Mouse (Mus musculus) intestine, postnatal 0 days (tissue): ENCODE measurements at regions not wholly inside any gene's neighbourhood (a gene's known extent, or its start where the extent isn't known, plus 50 kb on each side); places are given as distances from the start of the nearest gene placed in this dataset.

Source experiments
- ATAC-seq: fragments of 200-750 bp; cut with Nextera tagmentation; 2 replicates; pipeline ENCODE4 v1.8.0; 2017; ENCODE audit warnings: mild to moderate bottlenecking, moderate TSS enrichment, moderate library complexity
- H3K27ac ChIP-seq: fragments of 300-500 bp; sonication (generic); 2 replicates; pipeline ENCODE4 v1.5.1; 2014; ENCODE audit warnings: mild to moderate bottlenecking, low read depth, low read length, moderate library complexity
- H3K27me3 ChIP-seq: fragments of 300-500 bp; sonication (generic); replicated peaks from 2 replicates; pipeline ENCODE4 v1.6.1; 2014; ENCODE audit warnings: low read length, mixed read lengths; ENCODE audit not compliant: control insufficient read depth, insufficient read depth
- H3K36me3 ChIP-seq: fragments of 300-500 bp; sonication (generic); 2 replicates; pipeline ENCODE4 v1.6.1; 2014; ENCODE audit warnings: mild to moderate bottlenecking, moderate library complexity; ENCODE audit not compliant: control insufficient read depth, insufficient read depth
- H3K4me1 ChIP-seq: fragments of 300-500 bp; sonication (generic); replicated peaks from 2 replicates; pipeline ENCODE4 v1.6.1; 2014; ENCODE audit warnings: antibody characterized with exemption, low read length, mixed read lengths; ENCODE audit not compliant: control insufficient read depth, insufficient read depth
- H3K4me2 ChIP-seq: fragments of 300-500 bp; sonication (generic); replicated peaks from 2 replicates; pipeline ENCODE4 v1.6.1; 2014; ENCODE audit warnings: low read depth, mild to moderate bottlenecking, moderate library complexity
- H3K4me3 ChIP-seq: fragments of 300-500 bp; sonication (generic); 2 replicates; pipeline ENCODE4 v1.5.1; 2014; ENCODE audit warnings: low read depth, low read length
- H3K9ac ChIP-seq: fragments of 300-500 bp; sonication (generic); 2 replicates; pipeline ENCODE4 v1.6.1; 2014; ENCODE audit warnings: mild to moderate bottlenecking, low read depth, low read length
- H3K9me3 ChIP-seq: fragments of 300-500 bp; sonication (generic); 2 replicates; pipeline ENCODE4 v1.6.1; 2016; ENCODE audit warnings: mixed run types; ENCODE audit not compliant: control insufficient read depth
- CTCF ChIP-seq: sonication (generic); IDR thresholded peaks from 2 replicates; pipeline ENCODE4 v1.5.1; 2016; ENCODE audit warnings: low read depth, mild to moderate bottlenecking, control low read depth, antibody characterized with exemption, moderate library complexity
- WGBS: fragments of 180-500 bp; shearing (Covaris S2); extraction: QIAGEN DNeasy Blood & Tissue Kit; methylation state at CpG from one replicate; pipeline ENCODE4 v1.1.7; 2014; 5-methylcytosine and 5-hydroxymethylcytosine counted together

DNA sequence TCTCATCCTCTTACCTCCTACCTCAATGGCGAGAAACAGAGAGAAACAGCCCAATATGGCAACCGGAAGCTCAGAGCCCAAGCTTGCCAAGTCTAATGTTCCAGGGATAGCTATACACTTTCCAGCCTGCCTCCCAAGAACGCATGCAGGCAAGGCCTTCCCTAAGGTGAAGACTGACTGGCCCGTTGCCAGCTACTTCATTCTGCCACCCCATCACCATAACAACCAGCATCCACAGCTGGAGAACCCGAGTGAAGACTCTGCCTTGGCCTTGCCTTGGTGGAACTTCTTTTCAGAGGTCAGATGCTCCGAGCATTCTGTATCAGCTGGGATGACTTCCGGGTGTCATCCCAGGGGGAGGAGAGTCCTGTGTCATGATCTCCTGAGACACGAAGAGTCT is 130.6 kb downstream of the Vrk1 start:
- Histone ChIP-seq H3K9me3 (no peaks in the 10 kb centered on the region), H3K27ac (no peak overlapping the region), H3K4me2 (no peak overlapping the region), H3K27me3 (no peaks in the 10 kb centered on the region), H3K9ac (no peak overlapping the region), H3K4me1 (no peaks in the 10 kb centered on the region), H3K36me3 (no peaks in the 10 kb centered on the region), H3K4me3 (no peak overlapping the region)
- WGBS: 74% methylated on average over 8 of the region's 8 CpGs
- ATAC-seq: no peak
- no peak for TF ChIP-seq CTCF

DNA sequence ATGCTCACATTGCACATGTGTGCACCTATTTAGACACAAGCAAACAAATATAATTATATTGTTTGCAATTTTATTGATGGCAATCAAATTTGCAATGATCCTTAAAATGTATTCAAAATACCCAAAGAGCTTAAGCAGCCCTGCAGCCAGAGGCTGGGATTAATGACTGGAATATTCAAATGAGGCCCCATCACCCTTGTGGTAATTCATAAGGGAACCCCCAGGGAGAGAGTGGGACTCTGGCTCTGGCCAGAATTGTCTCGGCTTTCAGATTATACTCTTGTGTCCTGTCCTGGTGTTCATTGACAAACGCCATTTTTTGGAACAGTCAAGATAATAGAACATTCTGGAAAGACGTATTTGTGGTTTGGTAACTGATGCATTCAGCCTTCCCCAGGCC is 133.5 kb downstream of the Vrk1 start:
- TF ChIP-seq CTCF: no peak
- no peak for ATAC-seq
- no peaks in the 10 kb centered on the region for H3K9me3 ChIP-seq
- H3K4me3 ChIP-seq: no peak overlapping the region
- H3K4me2 ChIP-seq: no peak overlapping the region
- no peak overlapping the region for H3K27ac ChIP-seq
- no peaks in the 10 kb centered on the region for H3K36me3 ChIP-seq
- WGBS: 83% methylated on average over 3 of the region's 3 CpGs
- H3K4me1 ChIP-seq: no peaks in the 10 kb centered on the region
- H3K9ac ChIP-seq: no peak overlapping the region
- no peaks in the 10 kb centered on the region for H3K27me3 ChIP-seq

DNA sequence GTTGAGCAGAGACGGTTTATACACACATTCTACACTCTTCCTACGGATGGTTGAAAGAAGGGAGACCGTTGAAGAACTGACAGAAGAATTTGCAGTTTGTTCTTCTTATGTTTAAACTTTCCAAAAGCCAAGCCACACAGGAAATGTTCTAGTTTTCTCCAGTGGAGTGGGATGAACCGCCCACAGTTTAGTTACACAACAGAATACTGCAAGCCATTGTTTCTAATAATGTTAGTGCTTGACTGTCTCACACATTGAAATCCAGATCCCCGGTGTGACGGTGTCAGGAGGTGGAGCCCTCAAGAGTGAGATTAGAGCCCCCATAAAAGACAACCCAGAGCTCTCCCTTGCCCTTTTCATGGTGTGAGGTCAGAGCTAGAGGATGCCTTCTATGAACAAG is 146.8 kb downstream of the Vrk1 start:
- TF ChIP-seq CTCF: no peak
- Histone ChIP-seq H3K27me3 (no peaks in the 10 kb centered on the region), H3K4me2 (no peak overlapping the region), H3K9me3 (no peaks in the 10 kb centered on the region), H3K4me3 (no peak overlapping the region), H3K36me3 (no peaks in the 10 kb centered on the region), H3K4me1 (no peaks in the 10 kb centered on the region), H3K27ac (no peak overlapping the region), H3K9ac (no peak overlapping the region)
- ATAC-seq: no peak
- 69% methylated on average over 6 of the region's 6 CpGs for WGBS

DNA sequence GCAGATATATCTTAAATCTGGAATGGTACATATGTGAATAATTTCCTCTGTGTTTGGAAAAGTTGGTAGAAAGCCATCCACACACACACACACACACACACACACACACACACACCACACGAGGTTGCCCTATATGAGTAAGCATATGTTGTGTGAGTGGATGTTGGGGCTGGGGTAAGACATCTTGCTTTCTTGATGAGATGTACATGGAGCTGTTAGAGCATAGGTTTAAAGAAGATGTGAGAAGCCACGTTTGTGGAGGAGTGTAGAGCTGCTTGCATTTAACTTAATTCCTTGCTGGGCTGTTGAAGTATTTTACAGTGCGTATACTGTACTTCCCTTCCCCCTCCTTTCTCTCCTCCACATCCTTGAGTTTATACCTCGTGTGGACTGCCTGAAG is 147.8 kb downstream of the Vrk1 start:
- Histone ChIP-seq H3K36me3 (no peaks in the 10 kb centered on the region), H3K27ac (no peak overlapping the region), H3K9me3 (no peaks in the 10 kb centered on the region), H3K4me3 (no peak overlapping the region), H3K9ac (no peak overlapping the region), H3K4me1 (no peaks in the 10 kb centered on the region), H3K4me2 (no peak overlapping the region), H3K27me3 (no peaks in the 10 kb centered on the region)
- no peak for TF ChIP-seq CTCF
- no peak for ATAC-seq
- 53% methylated on average over 4 of the region's 4 CpGs for WGBS

DNA sequence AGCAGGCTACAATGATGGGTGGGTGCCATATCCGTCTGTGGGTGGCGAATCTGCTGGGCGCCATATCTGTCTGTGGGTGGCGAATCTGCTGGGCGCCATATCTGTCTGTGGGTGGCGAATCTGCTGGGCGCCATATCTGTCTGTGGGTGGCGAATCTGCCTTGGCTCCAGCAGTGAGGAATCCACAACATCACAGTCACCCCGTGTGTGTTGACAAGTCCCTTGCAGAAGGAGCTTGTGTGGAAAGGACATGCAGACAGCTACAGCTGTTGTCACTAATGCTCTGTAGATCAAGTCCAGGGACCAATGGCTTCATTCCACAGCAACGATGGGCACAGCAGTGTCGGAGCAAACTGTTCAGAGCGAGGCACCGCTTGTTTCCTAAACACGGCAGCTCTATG is 148.6 kb downstream of the Vrk1 start:
- no peak overlapping the region for H3K4me2 ChIP-seq
- no peak overlapping the region for H3K27ac ChIP-seq
- ATAC-seq: no peak
- no peak overlapping the region for H3K9ac ChIP-seq
- no peak overlapping the region for H3K4me3 ChIP-seq
- no peaks in the 10 kb centered on the region for H3K4me1 ChIP-seq
- TF ChIP-seq CTCF: no peak
- H3K9me3 ChIP-seq: no peaks in the 10 kb centered on the region
- 94% methylated on average over 14 of the region's 14 CpGs for WGBS
- no peaks in the 10 kb centered on the region for H3K36me3 ChIP-seq
- no peaks in the 10 kb centered on the region for H3K27me3 ChIP-seq

DNA sequence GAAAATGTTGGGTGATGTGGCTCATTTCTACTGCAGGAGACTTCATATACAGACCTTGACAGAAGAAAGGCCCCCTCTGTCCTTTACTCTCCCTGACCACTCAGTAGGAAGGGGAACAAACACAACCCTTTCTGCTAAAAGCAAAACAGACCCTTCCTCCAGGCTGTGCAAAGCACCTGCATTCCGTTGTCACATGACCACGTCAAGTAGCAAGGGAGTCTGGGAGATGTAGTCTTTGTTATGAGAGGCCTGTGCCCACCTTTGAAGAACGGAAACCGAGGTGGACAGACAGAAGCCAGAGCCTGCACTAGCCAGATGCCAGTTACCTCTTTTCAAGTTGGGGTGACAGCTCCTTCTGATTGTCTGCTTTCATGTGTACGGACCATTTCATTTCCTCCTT is 161.3 kb downstream of the Vrk1 start:
- Histone ChIP-seq H3K9ac (no peak overlapping the region), H3K27me3 (peaks cover 9% of the 10 kb centered on the region; the same call in 1 of the 2 replicates), H3K4me3 (no peak overlapping the region), H3K36me3 (no peaks in the 10 kb centered on the region), H3K4me2 (no peak overlapping the region), H3K9me3 (no peaks in the 10 kb centered on the region), H3K27ac (no peak overlapping the region), H3K4me1 (no peaks in the 10 kb centered on the region)
- no peak for TF ChIP-seq CTCF
- no peak for ATAC-seq
- 59% methylated on average over 5 of the region's 5 CpGs for WGBS

DNA sequence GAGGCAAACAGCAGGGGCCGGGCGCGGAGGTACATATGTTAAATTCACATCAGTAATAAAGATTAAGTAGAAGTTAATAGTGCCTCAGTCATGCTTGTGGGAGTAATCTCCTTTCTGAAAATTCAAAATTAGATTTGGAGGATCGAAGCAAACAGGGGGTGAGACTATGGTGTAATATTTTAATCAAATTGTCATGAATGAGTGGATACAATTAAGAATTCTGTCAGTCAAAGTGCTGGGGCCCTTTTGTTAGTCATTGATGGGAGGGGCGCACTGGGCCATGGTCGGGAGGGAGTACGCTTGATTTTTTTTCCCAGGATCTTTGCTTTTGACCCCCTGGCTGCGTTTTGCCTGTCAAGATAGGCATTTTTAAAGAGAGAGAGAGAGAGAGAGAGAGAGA is 163.2 kb downstream of the Vrk1 start:
- 34% methylated on average over 8 of the region's 8 CpGs for WGBS
- ATAC-seq: no peak
- H3K4me3 ChIP-seq: no peak overlapping the region
- no peak overlapping the region for H3K27ac ChIP-seq
- no peak overlapping the region for H3K9ac ChIP-seq
- TF ChIP-seq CTCF: no peak
- no peaks in the 10 kb centered on the region for H3K36me3 ChIP-seq
- no peaks in the 10 kb centered on the region for H3K9me3 ChIP-seq
- peaks cover 9% of the 10 kb centered on the region; the same call in 1 of the 2 replicates for H3K27me3 ChIP-seq
- no peak overlapping the region for H3K4me2 ChIP-seq
- H3K4me1 ChIP-seq: no peaks in the 10 kb centered on the region
